Mouse (Mus musculus) megakaryocyte-erythroid progenitor cell, adult 5 weeks (primary cell): ENCODE measurements around the gene Fam20a. TPM values are rescaled to one million over a fixed set of nuclear protein-coding genes. Genes with fewer than 3 reads are reported as not detected.

Experiments
- polyA plus RNA-seq: library from polyadenylated mRNA; stranded (reverse); fragments of >175 nt; gene quantifications from 2 replicates; pipeline ENCODE4 v1.2.3, GENCODE M21; 2012

Gene Fam20a
- 0.07 and 0.23 TPM in 2 replicates for polyA plus RNA-seq

GRCm38 (mm10) chr11:109721781-109722446, at the start of gene Fam20a:
Gene Fam20a, minus strand, starts transcription at chr11:109722279.

GRCm38 (mm10) chr11:109649206-109649605, 72.9 kb downstream of the Fam20a start, which contains the start of gene Prkar1a:
Gene Prkar1a, plus strand, starts transcription at chr11:109649405.

Other genes starting within 250 kb of the Fam20a start
- 0.95 and 1.9 TPM in 2 replicates for gene Arsg, start 248.9 kb downstream of the Fam20a start, polyA plus RNA-seq
- 30.2 and 33.1 TPM in 2 replicates for gene Slc16a6, start 248.7 kb downstream of the Fam20a start, polyA plus RNA-seq
- 18.6 and 19.6 TPM in 2 replicates for gene Wipi1, start 110.3 kb downstream of the Fam20a start, polyA plus RNA-seq
- gene Prkar1a, start 72.9 kb downstream of the Fam20a start, polyA plus RNA-seq: 59.9 and 66.6 TPM in 2 replicates
- gene 1700012B07Rik, start 105.8 kb upstream of the Fam20a start, polyA plus RNA-seq: 0.30 TPM in 1 of 2 replicates, not detected in the other